Mouse (Mus musculus) limb, embryonic 10.5 days (tissue): ENCODE results near the gene Sdc4. TPM values are rescaled to one million over a fixed set of nuclear protein-coding genes. Genes with fewer than 3 reads are reported as not detected.
A peak's percentile ranks its signal among the peaks of the same experiment; 100 is the strongest.

Source experiments
- DNase-seq: peaks from one replicate; pipeline ENCODE4 v3.0.0-alpha.2; 2017; ENCODE audit warnings: low spot score
- H3K27ac ChIP-seq: fragments of 300-500 bp; sonication (generic); 2 replicates; pipeline ENCODE4 v1.5.1; 2016; ENCODE audit warnings: mild to moderate bottlenecking
- H3K27me3 ChIP-seq: fragments of 300-500 bp; sonication (generic); 2 replicates; pipeline ENCODE4 v1.6.1; 2016; ENCODE audit warnings: low read depth, mild to moderate bottlenecking; ENCODE audit not compliant: poor library complexity, severe bottlenecking
- H3K36me3 ChIP-seq: fragments of 300-500 bp; sonication (generic); 2 replicates; pipeline ENCODE4 v1.6.1; 2016; ENCODE audit warnings: mild to moderate bottlenecking, moderate library complexity
- H3K4me1 ChIP-seq: fragments of 300-500 bp; sonication (generic); 2 replicates; pipeline ENCODE4 v1.6.1; 2016
- H3K4me3 ChIP-seq: fragments of 300-500 bp; sonication (generic); 2 replicates; pipeline ENCODE4 v1.5.1; 2016; ENCODE audit warnings: mild to moderate bottlenecking, moderate library complexity
- H3K9me3 ChIP-seq: fragments of 300-500 bp; sonication (generic); replicated peaks from 2 replicates; pipeline ENCODE4 v1.6.1; 2016; ENCODE audit warnings: mild to moderate bottlenecking
- WGBS: fragments of 180-500 bp; shearing (Covaris S2); methylation state at CpG from one replicate; pipeline ENCODE4 v1.1.7; 2016; 5-methylcytosine and 5-hydroxymethylcytosine counted together
- polyA plus RNA-seq: library from polyadenylated mRNA; unstranded; fragments of >200 nt; fragmentation: Nextera tagmentation; extraction: Ambion mirVana; gene quantifications from 2 replicates; pipeline ENCODE4 v1.2.1, GENCODE M21; 2016

Gene Sdc4
- polyA plus RNA-seq, 1 experiment from 2014 or later = 24.2 TPM

- Histone ChIP-seq H3K9me3 (no peaks in the 10 kb centered on the region), H3K27me3 (no peaks in the 10 kb centered on the region), H3K4me3 (peak within 1 kb of the TSS; percentile 31), H3K4me1 (peaks cover 36% of the 10 kb centered on the region), H3K36me3 (no peaks in the 10 kb centered on the region), H3K27ac (peak within 1 kb of the TSS; percentile 79)
- peak; percentile 42 for DNase-seq
- 2% methylated on average over 7 of the region's 7 CpGs for WGBS
Observed at GRCm38 (mm10) chr2:164456864-164457300, 13.2 kb upstream of the Sdc4 start, which contains the start of gene Sys1. Gene Sys1 (plus strand): TSS chr2:164456964.

- peaks cover 36% of the 10 kb centered on the region for H3K4me1 ChIP-seq
- H3K4me3 ChIP-seq = peak overlapping the region; percentile 31
- WGBS = 85% methylated on average over 1 of the region's 1 CpGs
- DNase-seq = no peak
- H3K27ac ChIP-seq = peak overlapping the region; percentile 79
- no peaks in the 10 kb centered on the region for H3K9me3 ChIP-seq
- no peaks in the 10 kb centered on the region for H3K27me3 ChIP-seq
- H3K36me3 ChIP-seq = no peaks in the 10 kb centered on the region
Observed at GRCm38 (mm10) chr2:164456413-164456812, 12.7 kb upstream of the Sdc4 start.

DNA sequence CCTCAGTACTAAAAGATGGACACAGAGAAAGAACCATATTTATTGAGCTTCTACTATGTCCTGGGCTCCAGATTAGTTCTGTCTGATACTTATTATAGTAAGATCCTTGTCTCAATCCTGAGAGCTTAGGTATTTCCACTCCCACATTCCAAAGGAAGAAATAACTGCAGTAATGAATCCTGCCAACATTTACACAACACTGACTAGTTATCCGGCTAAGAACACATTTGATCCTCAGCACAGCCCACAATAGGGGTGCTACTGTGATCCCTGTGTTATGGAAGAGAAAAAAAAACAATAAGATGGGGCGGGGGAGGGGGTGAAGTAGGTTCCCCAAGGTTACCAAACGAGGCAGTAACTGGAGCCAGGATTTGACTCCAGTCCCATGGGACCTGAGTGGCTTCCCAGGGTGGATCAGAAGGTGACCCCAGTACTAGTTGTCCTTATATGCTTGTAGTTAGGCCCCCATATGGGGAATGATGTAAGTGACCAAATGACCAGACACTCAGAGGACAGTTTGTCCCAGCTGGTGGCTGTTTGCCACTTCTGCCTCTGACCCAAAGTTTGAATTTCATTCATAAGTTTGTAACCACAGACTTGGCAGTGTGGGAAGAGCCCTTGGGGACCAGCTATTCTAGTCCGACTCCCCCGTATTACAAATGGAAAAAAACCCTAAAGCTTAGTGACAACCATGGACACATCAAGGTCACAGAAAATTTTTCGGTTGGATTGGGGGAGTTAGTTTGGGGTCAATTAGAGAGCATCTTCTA, 11.9 kb upstream of the Sdc4 start:
- H3K27me3 ChIP-seq = no peaks in the 10 kb centered on the region
- peaks cover 37% of the 10 kb centered on the region for H3K4me1 ChIP-seq
- no peak overlapping the region for H3K27ac ChIP-seq
- H3K4me3 ChIP-seq = no peak overlapping the region
- DNase-seq = no peak
- WGBS = 80% methylated on average over 6 of the region's 6 CpGs
- H3K36me3 ChIP-seq = no peaks in the 10 kb centered on the region
- no peaks in the 10 kb centered on the region for H3K9me3 ChIP-seq

- H3K4me1 ChIP-seq = peaks cover 37% of the 10 kb centered on the region
- H3K36me3 ChIP-seq = no peaks in the 10 kb centered on the region
- no peaks in the 10 kb centered on the region for H3K27me3 ChIP-seq
- H3K9me3 ChIP-seq = no peaks in the 10 kb centered on the region
- H3K27ac ChIP-seq = no peak overlapping the region
- DNase-seq = no peak
- 88% methylated on average over 10 of the region's 10 CpGs for WGBS
- H3K4me3 ChIP-seq = no peak overlapping the region
Observed at GRCm38 (mm10) chr2:164454846-164455245, 11.2 kb upstream of the Sdc4 start.

DNA sequence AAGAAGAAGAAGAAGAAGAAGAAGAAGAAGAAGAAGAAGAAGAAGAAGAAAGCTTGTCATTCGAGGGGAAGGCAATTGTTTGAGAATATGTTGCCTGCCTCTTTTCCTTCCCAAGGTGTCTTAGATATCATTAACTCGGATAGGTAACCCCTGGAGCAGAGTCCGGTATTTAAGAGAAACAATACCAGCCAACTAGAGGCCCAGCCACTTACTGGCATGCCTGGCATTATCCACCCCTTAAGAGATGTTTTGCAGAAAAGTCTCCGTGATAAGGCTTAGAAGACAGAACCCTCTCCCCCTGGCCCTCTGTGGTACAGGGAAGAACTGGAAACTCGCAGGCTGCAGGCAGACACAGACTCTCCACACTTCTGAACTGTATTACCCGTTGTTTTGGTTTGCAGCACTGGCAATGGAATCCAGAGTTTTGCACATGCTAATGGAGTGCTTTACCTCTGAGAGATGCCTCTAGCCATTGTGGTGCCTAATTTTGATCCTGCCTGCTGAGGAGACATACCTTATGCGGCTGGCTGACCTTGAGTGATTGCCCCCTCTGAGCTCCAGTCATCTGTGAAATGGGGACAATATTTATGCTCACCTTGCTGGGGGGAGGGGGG, 10.3 kb upstream of the Sdc4 start:
- Histone ChIP-seq H3K9me3 (no peaks in the 10 kb centered on the region), H3K36me3 (no peaks in the 10 kb centered on the region), H3K4me1 (peaks cover 37% of the 10 kb centered on the region), H3K27me3 (no peaks in the 10 kb centered on the region), H3K4me3 (no peak overlapping the region), H3K27ac (no peak overlapping the region)
- DNase-seq = no peak
- 77% methylated on average over 7 of the region's 7 CpGs for WGBS

DNA sequence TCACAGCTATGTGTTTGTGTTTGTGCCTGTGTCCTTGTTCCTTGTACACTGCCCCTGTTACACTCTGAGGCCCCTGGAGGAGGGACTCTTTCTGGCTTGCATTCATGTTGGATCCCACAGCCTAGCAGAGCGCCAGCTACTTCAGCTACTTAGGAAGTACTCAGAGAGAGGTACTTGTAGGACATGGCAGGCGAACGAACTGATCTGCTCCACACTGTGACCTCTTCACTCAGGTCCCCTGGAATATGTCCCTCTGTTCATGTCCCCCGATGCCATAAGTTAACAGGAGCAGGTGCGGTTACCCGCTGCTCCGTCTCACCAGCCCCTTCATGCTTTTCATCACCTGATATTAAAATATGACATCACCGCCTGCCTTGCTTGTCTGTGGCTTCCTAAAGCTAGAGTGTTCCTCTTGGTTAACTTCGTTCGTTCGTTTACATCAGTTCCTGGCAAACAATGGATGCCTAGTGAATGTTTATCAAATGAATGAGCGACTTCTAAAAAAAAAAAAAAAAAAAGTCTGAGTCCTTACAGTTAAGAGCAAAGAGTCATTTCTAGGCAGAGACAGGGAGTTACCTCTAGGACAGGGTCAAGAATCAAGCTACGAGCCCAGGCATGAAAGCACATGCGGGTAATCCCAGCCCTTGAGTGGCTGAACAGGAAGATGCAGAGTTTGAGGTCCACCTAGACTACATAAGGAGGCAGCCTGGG, 9.5 kb upstream of the Sdc4 start:
- peak overlapping the region; percentile 59 for H3K27ac ChIP-seq
- no peak for DNase-seq
- no peak overlapping the region for H3K4me3 ChIP-seq
- peaks cover 37% of the 10 kb centered on the region for H3K4me1 ChIP-seq
- WGBS = 88% methylated on average over 14 of the region's 14 CpGs
- no peaks in the 10 kb centered on the region for H3K9me3 ChIP-seq
- H3K36me3 ChIP-seq = no peaks in the 10 kb centered on the region
- no peaks in the 10 kb centered on the region for H3K27me3 ChIP-seq

- Histone ChIP-seq H3K9me3 (no peaks in the 10 kb centered on the region), H3K27me3 (no peaks in the 10 kb centered on the region), H3K4me3 (no peak overlapping the region; the same call in 1 of the 2 replicates), H3K4me1 (peaks cover 29% of the 10 kb centered on the region), H3K27ac (peak overlapping the region; percentile 59), H3K36me3 (no peaks in the 10 kb centered on the region)
- WGBS = 43% methylated on average over 13 of the region's 13 CpGs
- peak; percentile 76 for DNase-seq
Observed at GRCm38 (mm10) chr2:164452000-164452676, 8.5 kb upstream of the Sdc4 start.

- no peaks in the 10 kb centered on the region for H3K36me3 ChIP-seq
- H3K9me3 ChIP-seq = no peaks in the 10 kb centered on the region
- no peak for DNase-seq
- no peak overlapping the region for H3K27ac ChIP-seq
- H3K27me3 ChIP-seq = 0 out of 2 replicates have a peak, but pooled peaks cover 7% of the 10 kb centered on the region
- WGBS = 87% methylated on average over 14 of the region's 14 CpGs
- no peak overlapping the region for H3K4me3 ChIP-seq
- H3K4me1 ChIP-seq = peaks cover 21% of the 10 kb centered on the region
Observed at GRCm38 (mm10) chr2:164449341-164450042, 5.8 kb upstream of the Sdc4 start.

DNA sequence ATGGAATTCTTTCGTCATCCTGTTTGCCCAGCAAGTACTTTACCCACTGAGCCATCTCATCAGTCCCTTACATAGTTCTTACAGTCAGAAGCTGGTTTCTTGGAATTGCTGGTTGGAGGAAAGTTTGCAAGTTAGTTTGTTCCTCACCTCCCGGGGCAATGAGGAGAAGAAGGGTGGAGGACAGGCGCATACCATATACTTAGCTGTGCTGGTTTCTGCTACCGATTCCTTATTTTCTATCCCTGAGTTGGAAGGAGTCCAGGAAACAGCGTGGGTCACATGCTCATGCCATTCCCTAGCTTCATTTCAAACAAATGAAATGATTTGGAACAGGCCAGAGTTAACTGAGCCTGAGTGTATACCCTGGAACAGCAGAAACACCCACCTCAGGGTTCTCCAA, 5.2 kb upstream of the Sdc4 start:
- no peaks in the 10 kb centered on the region for H3K9me3 ChIP-seq
- no peak for DNase-seq
- no peak overlapping the region for H3K27ac ChIP-seq
- peaks cover 21% of the 10 kb centered on the region for H3K4me1 ChIP-seq
- no peaks in the 10 kb centered on the region for H3K36me3 ChIP-seq
- H3K4me3 ChIP-seq = no peak overlapping the region
- WGBS = 83% methylated on average over 5 of the region's 5 CpGs
- H3K27me3 ChIP-seq = peaks cover 13% of the 10 kb centered on the region; the same call in 1 of the 2 replicates

GRCm38 (mm10) chr2:164448140-164448539, 4.5 kb upstream of the Sdc4 start:
- WGBS = 81% methylated on average over 1 of the region's 1 CpGs
- Histone ChIP-seq H3K27ac (no peak overlapping the region), H3K27me3 (peaks cover 17% of the 10 kb centered on the region; the same call in 1 of the 2 replicates), H3K9me3 (no peaks in the 10 kb centered on the region), H3K4me1 (peaks cover 27% of the 10 kb centered on the region), H3K4me3 (no peak overlapping the region), H3K36me3 (no peaks in the 10 kb centered on the region)
- DNase-seq = no peak

GRCm38 (mm10) chr2:164446086-164446469, 2.4 kb upstream of the Sdc4 start:
- DNase-seq = no peak
- H3K27ac ChIP-seq = no peak overlapping the region
- H3K9me3 ChIP-seq = no peaks in the 10 kb centered on the region
- no peaks in the 10 kb centered on the region for H3K36me3 ChIP-seq
- peaks cover 30% of the 10 kb centered on the region for H3K27me3 ChIP-seq
- peaks cover 28% of the 10 kb centered on the region for H3K4me1 ChIP-seq
- 82% methylated on average over 3 of the region's 3 CpGs for WGBS
- H3K4me3 ChIP-seq = no peak overlapping the region

- no peak for DNase-seq
- Histone ChIP-seq H3K36me3 (no peaks in the 10 kb centered on the region), H3K4me1 (peaks cover 34% of the 10 kb centered on the region), H3K9me3 (no peaks in the 10 kb centered on the region), H3K27ac (no peak overlapping the region), H3K27me3 (peaks cover 34% of the 10 kb centered on the region), H3K4me3 (no peak overlapping the region)
- 83% methylated on average over 3 of the region's 3 CpGs for WGBS
Observed at GRCm38 (mm10) chr2:164445399-164446085, 1.9 kb upstream of the Sdc4 start.
